Mouse (Mus musculus) adrenal gland, adult (tissue): ENCODE results near the gene Rtbdn.

ENCODE experiments used
- DNase-seq, 2 experiments: peaks; one replicate each; pipeline ENCODE4 v3.0.0; 2022 to 2023; ENCODE audit warnings: low spot score in 1 of 2; ENCODE audit not compliant: inconsistent age in 2 of 2

The Rtbdn gene

DNA sequence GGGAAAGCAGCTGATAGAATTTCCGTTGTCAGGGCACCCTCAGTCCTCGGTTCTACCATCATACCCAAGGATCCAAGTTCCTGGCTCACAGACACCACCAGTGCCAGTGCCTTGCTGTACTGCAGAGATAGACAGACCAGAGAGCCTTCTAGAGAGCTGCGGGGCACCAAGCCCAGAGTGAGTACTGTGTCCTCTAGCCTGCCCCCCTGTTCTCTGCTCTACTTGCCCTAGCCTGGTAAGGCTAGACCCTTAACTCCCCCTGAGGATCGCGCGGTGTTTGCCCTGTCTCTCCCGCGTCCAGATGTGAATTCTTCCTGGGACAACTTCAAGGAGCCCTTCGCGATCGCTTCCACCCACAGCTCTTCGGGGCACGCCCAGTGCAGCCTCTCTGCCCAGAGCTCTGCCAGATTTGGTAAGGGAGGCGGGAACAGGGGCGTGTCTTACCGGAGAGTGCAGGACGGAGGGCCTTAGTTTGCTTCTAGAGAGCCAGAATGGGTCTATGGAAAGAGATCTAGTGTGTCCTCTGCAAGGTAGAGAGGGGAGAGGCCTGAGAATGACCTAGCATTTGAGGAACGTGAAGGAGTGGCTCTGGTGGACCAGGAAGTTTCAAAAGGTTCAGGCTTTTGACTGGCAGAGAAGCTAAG is 5.9 kb downstream of the Rtbdn start:
- DNase-seq = peak; percentile 72 to 86

DNA sequence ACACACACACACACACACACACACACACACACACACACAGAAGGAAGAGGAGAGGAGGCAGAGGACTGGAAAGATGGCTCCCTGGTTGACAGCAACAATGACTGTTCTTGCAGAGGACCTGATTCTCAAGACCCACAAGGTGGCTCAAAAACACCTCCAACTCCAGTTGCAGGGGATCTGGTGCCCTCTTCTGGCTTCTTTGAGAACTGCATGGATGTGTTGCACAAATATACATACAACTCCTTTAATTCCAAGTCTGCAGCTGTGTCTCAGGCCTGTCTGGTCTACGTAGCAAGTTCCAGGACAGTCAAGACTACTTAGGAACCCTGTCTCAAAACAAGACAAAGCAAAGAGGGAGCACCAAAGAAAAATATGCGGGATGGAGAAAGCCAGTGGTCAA is 10.0 kb downstream of the Rtbdn start:
- peak; percentile 54 to 88 for DNase-seq

- DNase-seq = peak; percentile 86 to 89
Measured at GRCm38 (mm10) chr8:84959811-84960210, 13.0 kb downstream of the Rtbdn start.

DNA sequence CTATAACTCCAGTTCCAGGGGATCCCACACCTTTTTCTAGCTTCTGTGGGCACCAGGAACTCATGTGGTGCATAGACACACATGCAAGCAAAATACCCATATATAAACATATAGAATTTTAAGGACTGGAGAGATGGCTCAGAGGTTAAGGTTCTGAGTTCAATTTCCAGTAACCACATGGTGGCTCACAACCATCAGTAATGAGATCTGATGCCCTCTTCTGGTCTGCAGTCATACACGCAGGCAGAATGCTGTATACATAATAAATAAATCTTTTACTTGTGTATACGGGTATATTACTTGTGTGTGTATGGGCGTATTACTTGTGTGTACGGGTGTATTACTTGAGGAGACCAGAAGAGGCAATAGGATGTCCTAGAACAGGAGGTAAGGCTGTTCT is 17.2 kb downstream of the Rtbdn start:
- peak in 1 of 2 experiments; percentile 21 for DNase-seq

DNA sequence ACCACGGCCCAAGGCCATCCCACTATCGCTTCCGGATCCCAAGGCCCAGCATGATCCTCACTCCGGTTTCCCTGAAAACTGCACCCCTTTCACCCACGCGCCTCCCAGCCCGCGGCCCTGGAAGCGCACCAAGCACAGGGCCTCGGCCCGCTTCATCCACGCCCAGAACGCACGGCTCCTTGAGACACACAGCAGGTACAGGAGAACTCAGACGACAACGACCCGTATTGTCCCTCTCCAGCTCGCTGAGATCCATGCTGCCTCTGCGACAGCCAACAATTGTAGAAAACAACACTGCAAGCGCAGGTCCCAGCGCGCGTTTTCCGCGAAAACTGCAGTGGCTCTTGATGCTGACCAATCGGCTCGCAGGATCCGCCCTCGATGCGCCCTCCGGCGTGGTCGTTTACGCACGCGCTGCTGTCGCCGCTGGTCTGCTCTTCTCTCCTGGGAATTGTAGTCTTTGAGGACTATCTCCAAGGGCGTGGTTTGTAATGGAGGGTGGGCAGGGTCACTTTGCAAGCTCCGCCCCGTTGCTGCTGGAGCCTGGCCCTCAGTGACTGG is 19.0 kb downstream of the Rtbdn start:
- DNase-seq = peak; percentile 96 to 98

- DNase-seq = peak; percentile 80 to 88
Measured at GRCm38 (mm10) chr8:84966603-84967002, 19.8 kb downstream of the Rtbdn start.

DNA sequence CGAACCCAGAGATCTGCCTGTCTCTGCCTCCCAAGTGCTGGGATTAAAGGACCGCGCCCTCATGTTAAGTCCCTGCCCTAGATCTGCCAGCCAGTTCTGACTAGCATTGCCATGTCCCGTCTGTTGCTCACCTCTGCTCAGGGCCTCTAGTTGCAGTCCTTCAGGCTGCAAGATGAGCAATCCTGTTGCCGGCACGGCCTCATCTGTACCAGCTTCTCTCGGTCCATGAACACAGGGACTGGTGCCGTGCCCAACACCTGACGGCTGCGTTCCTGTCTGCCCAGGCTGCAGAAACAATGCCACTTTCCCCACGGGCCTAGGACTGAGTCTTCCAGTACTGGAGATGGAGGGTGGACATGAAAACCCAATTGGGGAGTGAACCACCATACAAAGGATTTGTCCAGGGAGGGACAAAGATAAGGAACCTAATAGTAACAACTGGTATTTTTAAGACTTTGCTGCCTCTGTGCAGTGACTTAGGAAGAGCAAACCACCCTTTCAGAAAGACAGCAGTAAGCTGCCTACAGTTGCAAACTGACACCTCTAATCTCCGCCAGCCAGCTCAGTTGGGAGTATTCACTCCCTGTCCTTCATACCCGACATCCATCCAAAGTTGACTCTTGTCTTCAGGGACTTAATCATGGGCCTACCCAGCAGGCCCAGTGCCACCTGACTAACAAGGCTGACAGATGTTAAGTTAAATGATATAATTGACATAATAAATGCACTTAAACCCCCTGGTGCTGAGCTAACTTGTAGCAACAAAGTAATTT is 20.9 kb downstream of the Rtbdn start:
- DNase-seq = peak; percentile 38 to 76

- no peak for DNase-seq
Measured at GRCm38 (mm10) chr8:84968650-84969049, 21.9 kb downstream of the Rtbdn start.

DNA sequence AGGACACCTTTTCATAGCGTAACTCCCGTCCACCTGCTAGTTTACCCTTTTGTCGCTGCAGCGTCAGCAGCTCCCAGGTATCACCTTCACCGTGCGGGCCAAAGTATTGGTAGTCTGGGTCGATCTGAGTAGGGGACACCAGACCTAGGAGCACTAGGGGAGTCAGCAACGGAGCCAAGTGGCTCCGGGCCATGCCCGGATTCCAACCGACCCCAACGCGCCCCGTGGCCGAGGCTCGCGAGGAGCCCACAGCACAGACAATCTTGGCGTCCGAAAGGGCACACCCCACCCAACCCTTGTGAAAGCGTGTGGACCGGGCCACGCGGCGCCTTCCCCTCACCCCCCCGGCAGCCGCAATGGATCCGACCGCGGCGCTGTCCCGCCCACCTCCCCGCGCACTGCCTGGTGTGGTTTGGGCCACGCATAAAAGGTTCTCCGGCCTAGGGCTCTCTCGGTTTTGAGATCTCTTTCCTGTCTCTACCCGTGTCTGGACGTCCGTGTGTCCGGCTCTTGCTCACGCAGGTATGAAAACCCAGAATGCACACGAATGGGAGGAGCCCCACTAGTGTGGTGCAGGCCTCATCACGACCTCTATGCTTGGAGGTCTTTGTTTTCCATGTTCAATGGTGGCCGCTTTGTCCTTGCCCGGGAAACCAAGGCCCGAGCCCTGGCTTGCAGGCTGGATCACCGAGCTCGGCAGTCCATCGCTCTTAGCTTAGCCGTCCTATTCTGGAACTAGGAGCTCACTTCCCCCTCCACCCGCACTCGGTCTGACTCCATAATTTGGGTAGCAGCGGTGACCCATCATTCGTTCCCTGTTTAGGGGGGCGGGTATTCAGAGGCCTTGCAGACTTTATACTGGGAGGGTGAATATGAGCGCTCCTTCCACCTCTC is 22.7 kb downstream of the Rtbdn start, which contains the start of the genes Gm49661, Prdx2 and Rnaseh2a:
Gm49661 (minus strand) TSS at position 193 of the 894 bp plus-strand sequence.
Prdx2 (plus strand) TSS at position 347 of the 894 bp plus-strand sequence.
Rnaseh2a (minus strand) TSS at position 527 of the 894 bp plus-strand sequence.
- peak; percentile 83 to 95 for DNase-seq

DNA sequence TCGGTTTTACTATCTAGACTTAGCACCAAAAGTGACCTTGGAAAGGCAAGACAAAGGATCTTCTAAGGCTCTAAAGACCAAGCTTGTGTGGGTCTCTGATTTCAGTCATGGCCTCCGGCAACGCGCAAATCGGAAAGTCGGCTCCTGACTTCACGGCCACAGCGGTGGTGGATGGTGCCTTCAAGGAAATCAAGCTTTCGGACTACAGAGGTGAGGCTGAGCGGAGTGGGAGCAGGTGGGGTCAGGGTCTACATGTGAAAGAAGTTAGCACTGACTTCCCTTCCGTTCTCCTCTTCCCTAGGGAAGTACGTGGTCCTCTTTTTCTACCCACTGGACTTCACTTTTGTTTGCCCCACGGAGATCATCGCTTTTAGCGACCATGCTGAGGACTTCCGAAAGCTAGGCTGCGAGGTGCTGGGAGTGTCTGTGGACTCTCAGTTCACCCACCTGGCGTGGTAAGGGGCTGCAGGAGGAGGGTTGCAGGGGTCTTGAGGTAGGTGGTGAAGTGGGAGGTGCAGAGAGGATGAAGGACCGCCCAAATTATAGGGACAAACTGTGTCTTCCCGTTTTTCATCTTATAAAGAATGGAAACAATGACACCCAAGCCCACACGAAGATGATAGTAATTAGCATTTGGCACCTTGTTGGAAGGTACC is 23.5 kb downstream of the Rtbdn start:
- DNase-seq = peak in 1 of 2 experiments; percentile 49

- peak in 1 of 2 experiments; percentile 42 for DNase-seq
Measured at GRCm38 (mm10) chr8:84970913-84971312, 24.1 kb downstream of the Rtbdn start.

- DNase-seq = peak in 1 of 2 experiments; percentile 60
Measured at GRCm38 (mm10) chr8:84973079-84973478, 26.3 kb downstream of the Rtbdn start.

DNA sequence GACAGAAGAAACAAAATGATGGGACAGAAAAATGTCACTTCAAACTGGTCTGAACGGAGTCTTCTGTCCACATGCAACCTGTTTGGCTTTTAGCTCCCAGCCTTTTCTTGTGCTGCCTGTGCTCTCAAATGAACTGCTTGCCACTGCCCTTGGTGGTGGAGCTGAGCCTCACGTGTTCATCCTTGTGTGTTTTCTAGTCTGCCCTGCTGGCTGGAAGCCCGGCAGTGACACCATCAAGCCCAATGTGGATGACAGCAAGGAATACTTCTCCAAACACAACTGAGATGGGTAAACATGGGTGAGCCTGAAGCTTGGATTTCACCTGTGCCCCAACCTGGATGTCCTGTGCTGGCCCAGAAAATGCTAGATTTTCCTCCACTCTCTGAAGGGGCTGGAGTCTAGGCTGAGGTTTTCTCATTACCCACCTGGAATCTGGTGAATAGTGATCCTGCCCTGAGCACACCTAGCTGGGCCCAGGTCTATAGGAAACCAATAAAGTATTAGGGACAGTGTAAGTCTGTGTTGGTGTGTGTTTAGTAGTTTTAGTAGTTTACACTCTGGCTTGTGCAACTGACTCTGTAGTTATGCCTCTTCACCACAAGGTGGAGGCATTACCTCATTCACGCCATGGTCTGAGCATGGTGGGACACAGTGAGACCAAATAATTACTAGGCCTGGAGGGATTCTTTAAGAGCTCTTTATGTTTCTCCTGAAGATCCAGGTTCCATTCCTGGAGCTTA is 27.2 kb downstream of the Rtbdn start:
- DNase-seq = peak; percentile 88 to 94

- DNase-seq = peak in 1 of 2 experiments; percentile 57
Measured at GRCm38 (mm10) chr8:84974543-84975142, 27.9 kb downstream of the Rtbdn start.

DNA sequence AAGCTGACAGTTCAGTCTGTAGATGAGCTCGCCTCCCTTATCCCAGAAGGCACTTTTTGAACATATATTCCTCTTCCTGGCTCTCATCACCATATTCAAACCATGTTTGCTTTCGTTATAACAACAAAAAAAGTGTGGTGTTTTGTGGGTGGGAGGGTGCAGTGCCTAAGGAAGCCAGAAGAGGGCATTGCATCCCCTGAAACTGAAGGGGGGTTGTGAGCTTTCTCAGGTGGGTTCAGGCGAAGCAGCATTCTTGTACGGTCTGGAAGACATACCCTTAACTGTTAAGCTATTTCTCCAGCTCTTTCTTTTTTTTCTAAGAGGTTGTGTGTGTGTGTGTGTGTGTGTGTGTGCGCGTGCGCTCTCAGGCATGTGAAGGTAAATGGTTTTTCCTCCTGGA is 28.6 kb downstream of the Rtbdn start:
- DNase-seq = peak; percentile 81 to 93

DNA sequence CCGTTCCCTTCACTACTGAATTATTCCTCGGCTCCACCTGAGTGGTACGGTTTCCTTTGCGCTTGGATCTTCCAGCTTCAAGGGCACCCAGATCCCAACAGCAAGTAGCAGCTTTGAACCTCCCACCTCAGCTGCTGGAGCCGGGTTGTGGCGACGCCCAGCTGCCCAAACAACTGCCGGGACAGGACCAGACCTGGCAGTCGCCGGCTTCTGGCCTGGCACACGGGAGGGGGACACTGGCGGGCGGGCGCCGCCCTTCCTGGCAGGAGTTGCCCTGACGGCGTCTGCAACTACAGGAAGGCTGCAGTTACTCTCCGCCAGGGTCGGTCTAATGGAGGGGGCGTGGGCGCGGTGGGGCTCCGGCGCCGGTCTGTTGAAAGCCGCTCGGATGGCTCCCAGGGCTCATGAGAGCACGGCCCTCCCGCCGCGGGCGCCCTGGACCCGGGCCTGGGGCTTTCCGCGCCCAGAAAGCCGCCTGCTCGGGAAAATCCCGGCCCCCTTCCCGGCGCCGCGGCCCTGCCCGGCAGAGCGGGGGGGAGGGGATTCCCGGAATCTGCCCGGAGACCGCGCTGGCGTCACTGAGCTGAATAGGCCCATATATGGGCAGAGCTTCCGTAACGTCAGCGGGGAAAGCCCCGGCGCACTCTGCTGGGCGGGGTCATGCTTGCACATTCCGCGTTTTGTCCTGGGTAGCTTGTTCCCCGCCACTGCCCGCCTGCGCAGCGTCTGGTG is 29.4 kb downstream of the Rtbdn start:
- DNase-seq = peak; percentile 98 to 99

DNA sequence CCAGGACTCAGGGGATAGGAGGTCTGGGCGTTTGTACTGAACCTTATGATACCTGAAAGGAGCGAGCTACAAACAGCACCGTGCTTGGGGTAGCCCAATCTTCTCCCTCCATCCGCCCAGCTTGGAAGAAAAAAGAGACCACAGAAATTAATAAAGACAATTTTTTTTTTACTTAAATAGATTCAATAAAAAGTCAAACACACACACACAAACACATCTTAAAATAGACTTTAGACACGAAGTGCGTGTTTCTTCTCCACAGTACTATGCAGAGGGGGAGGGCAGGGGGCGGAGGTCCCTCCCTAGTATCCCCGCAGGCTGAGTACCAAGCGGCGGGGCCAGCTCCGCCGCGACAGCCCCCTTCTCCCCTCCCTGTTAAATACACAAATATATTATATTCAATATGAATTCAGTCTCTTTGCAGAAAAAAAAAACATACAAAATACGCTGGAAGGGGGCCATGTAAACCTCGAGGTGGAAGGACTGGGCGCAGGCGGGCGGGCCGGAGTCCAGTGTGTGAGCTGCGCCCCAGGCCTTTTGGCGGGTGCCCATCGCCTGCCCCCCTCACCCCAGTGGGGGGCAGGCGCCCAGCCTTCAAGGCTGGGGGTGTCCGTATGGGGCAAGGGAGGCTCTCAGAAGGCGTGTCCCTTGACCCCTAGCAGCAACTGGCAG is 30.1 kb downstream of the Rtbdn start:
- DNase-seq = peak in 1 of 2 experiments; percentile 94
